Mouse (Mus musculus) liver, embryonic 14.5 days (tissue): ENCODE data around the gene Clasp1. TPM values are rescaled to one million over a fixed set of nuclear protein-coding genes. Genes with fewer than 3 reads are reported as not detected.

Experiments
- ATAC-seq: fragments of 200-750 bp; cut with Nextera tagmentation; 2 replicates; pipeline ENCODE4 v1.8.0; 2017; ENCODE audit warnings: moderate number of reproducible peaks, mild to moderate bottlenecking, moderate library complexity; ENCODE audit not compliant: insufficient read depth
- DNase-seq, 3 experiments: peaks; one replicate each; pipeline ENCODE4 v3.0.0-alpha.2; 2012 to 2013; ENCODE audit warnings: low read depth in 3 of 3, low spot score in 3 of 3
- H3K27ac ChIP-seq: fragments of 300-500 bp; sonication (generic); 2 replicates; pipeline ENCODE4 v1.5.1; 2014; ENCODE audit warnings: moderate library complexity, mild to moderate bottlenecking, control low read depth, inconsistent platforms
- H3K27me3 ChIP-seq: fragments of 300-500 bp; sonication (generic); 2 replicates; pipeline ENCODE4 v1.6.1; 2014; ENCODE audit warnings: mild to moderate bottlenecking, low read length, moderate library complexity; ENCODE audit not compliant: control insufficient read depth, insufficient read depth
- H3K36me3 ChIP-seq: fragments of 300-500 bp; sonication (generic); replicated peaks from 2 replicates; pipeline ENCODE4 v1.6.1; 2014; ENCODE audit warnings: low read depth; ENCODE audit not compliant: control insufficient read depth, insufficient read depth
- H3K4me1 ChIP-seq, 2 experiments: fragments of 200-500 bp in 1 of 2; fragments of 300-500 bp in 1 of 2; sonication (generic) in 1 of 2; replicated peaks; 2 replicates each; pipeline ENCODE4 v1.6.1; 2012 to 2014; ENCODE audit warnings: antibody characterized with exemption in 1 of 2, inconsistent platforms in 1 of 2, low read length in 1 of 2; ENCODE audit not compliant: control insufficient read depth in 2 of 2, insufficient read depth in 2 of 2
- H3K4me2 ChIP-seq: fragments of 300-500 bp; sonication (generic); 2 replicates; pipeline ENCODE4 v1.6.1; 2014; ENCODE audit warnings: low read depth, mild to moderate bottlenecking, control low read depth, moderate library complexity
- H3K4me3 ChIP-seq, 2 experiments: fragments of 200-500 bp in 1 of 2; fragments of 300-500 bp in 1 of 2; sonication (generic) in 1 of 2; 2 replicates each; pipeline ENCODE4 v1.5.1; 2012 to 2014; ENCODE audit warnings: low read depth in 2 of 2, low read length in 2 of 2, mild to moderate bottlenecking in 2 of 2, control low read depth in 1 of 2, inconsistent platforms in 1 of 2, moderate library complexity in 1 of 2; ENCODE audit not compliant: insufficient read depth in 1 of 2
- H3K9ac ChIP-seq: fragments of 300-500 bp; sonication (generic); replicated peaks from 2 replicates; pipeline ENCODE4 v1.6.1; 2014; ENCODE audit warnings: mild to moderate bottlenecking, control low read depth, moderate library complexity
- H3K9me3 ChIP-seq: fragments of 300-500 bp; sonication (generic); 2 replicates; pipeline ENCODE4 v1.6.1; 2016; ENCODE audit warnings: low read length, mixed read lengths; ENCODE audit not compliant: control insufficient read depth
- CTCF ChIP-seq: IDR thresholded peaks from 2 replicates; pipeline ENCODE4 v1.5.1; 2016; ENCODE audit warnings: antibody characterized with exemption, low read depth, control low read depth
- EP300 ChIP-seq: IDR thresholded peaks from 2 replicates; pipeline ENCODE4 v1.6.1; 2016; ENCODE audit warnings: antibody characterized with exemption, low read depth
- WGBS: fragments of 180-500 bp; shearing (Covaris S2); extraction: QIAGEN DNeasy Blood & Tissue Kit; methylation state at CpG from one replicate; pipeline ENCODE4 v1.1.7; 2014; ENCODE audit not compliant: insufficient replicate concordance; 5-methylcytosine and 5-hydroxymethylcytosine counted together
- polyA plus RNA-seq, 2 experiments: library from polyadenylated mRNA; depleted of rRNA in 1 of 2; stranded (reverse) in 1 of 2; unstranded in 1 of 2; fragments of >200 nt; fragmentation: Nextera tagmentation in 1 of 2; extraction: Ambion mirVana in 1 of 2; gene quantifications; 2 replicates each; pipeline versions ENCODE4 v1.2.1 to v1.2.3; 2012 to 2014

Clasp1 gene
- polyA plus RNA-seq, 2 experiments: 6.5 to 8.8 TPM

DNA sequence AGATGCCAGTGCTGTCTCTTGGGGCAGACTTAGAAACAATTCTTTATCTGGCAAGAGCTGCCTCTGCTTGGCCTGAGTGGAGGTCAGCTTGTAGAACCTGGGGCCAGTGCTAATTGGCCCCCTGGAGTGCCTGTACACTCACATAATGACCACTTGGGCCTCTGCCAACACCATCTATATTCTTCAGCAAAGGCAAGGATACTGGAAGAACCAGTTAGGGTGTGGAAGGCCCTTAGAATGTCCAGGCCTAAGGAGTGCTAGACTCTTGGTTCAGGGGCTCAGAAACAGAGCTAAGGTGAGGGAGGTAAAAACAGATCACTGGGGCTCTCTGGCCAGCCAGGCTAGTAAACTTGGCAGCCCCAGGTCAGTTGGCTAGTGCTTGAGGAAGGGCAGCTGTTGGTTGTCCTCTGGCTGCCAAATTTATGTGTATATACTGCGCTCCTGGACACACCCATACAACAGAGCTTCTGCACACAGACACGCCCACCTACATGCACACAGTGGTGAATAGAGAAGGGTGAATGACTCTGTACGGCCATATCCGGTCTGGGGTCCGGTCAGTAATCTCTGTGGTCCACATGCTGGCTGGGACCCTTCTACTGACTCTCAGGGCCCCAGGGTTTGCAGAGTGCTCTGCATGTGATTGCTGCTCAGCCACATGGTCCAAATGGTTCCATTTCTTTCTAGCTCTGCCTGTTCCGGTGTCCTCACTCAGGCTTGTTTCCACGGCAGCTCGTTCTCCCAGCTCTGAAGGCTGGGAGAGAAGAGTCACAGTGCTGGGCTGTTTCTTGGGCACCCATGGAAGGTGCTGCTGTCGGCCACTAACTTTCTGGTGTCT lies 261.3 kb downstream of the Clasp1 start:
- H3K4me3 ChIP-seq: no peak overlapping the region
- ATAC-seq (no peak), DNase-seq (no peak)
- TF ChIP-seq CTCF (no peak), EP300 (no peak)
- no peaks in the 10 kb centered on the region for H3K27me3 ChIP-seq
- no peak overlapping the region for H3K27ac ChIP-seq
- no peaks in the 10 kb centered on the region for H3K36me3 ChIP-seq
- no peak overlapping the region for H3K9ac ChIP-seq
- H3K9me3 ChIP-seq: no peaks in the 10 kb centered on the region
- H3K4me1 ChIP-seq: peaks cover 0 to 5% of the 10 kb centered on the region in 2 experiments; a peak in 1 of 4 replicates
- no peak overlapping the region for H3K4me2 ChIP-seq
- WGBS: 57% methylated on average over 9 of the region's 9 CpGs

DNA sequence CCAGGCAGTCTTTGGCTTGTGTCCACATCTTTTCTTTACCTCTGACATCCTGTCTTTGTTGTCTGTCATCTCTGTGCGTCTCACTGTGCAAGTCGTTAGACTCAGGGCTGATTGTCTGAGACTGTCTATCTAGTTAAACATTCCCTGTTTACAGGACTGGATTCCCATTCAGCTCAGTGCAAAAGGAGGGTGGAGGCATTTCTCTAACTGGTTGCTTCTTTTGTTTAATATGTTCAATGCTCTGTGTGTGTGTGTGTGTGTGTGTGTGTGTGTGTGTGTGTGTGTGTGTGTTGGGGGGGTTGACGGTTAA lies 261.9 kb downstream of the Clasp1 start:
- Histone ChIP-seq H3K4me3 (no peak overlapping the region), H3K36me3 (no peaks in the 10 kb centered on the region), H3K9ac (no peak overlapping the region), H3K27ac (no peak overlapping the region), H3K4me1 (peaks cover 0 to 4% of the 10 kb centered on the region in 2 experiments; a peak in 1 of 4 replicates), H3K9me3 (no peaks in the 10 kb centered on the region), H3K27me3 (no peaks in the 10 kb centered on the region), H3K4me2 (no peak overlapping the region)
- no peak for DNase-seq
- 42% methylated on average over 3 of the region's 3 CpGs for WGBS
- no peak for TF ChIP-seq CTCF
- TF ChIP-seq EP300: no peak
- no peak for ATAC-seq

DNA sequence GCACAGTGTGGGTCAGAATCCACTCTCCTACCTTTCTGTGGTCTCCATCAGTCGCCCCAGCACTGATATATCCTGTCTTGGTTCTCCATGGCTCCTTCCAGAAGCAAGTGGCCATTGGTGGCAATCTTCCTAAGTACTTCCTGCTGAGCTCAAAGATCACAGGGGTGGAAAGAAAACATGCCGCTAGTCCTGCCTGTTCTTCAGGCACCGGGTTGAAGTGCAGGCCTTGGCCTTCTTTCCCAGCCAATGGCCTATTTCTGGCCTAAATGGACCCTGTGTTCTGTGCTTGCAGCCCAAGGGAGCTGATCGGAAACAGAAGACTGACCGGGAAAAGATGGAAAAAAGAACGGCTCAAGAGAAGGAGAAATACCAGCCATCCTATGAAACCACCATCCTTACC lies 269.9 kb downstream of the Clasp1 start:
- no peak for ATAC-seq
- Histone ChIP-seq H3K4me1 (0 out of 4 replicates have a peak, but pooled peaks cover 0 to 4% of the 10 kb centered on the region in 2 experiments), H3K27me3 (no peaks in the 10 kb centered on the region), H3K9ac (no peak overlapping the region), H3K4me2 (no peak overlapping the region), H3K27ac (no peak overlapping the region), H3K4me3 (no peak overlapping the region), H3K36me3 (no peaks in the 10 kb centered on the region), H3K9me3 (no peaks in the 10 kb centered on the region)
- TF ChIP-seq CTCF (no peak), EP300 (no peak)
- WGBS: 69% methylated on average over 6 of the region's 6 CpGs
- DNase-seq: no peak

DNA sequence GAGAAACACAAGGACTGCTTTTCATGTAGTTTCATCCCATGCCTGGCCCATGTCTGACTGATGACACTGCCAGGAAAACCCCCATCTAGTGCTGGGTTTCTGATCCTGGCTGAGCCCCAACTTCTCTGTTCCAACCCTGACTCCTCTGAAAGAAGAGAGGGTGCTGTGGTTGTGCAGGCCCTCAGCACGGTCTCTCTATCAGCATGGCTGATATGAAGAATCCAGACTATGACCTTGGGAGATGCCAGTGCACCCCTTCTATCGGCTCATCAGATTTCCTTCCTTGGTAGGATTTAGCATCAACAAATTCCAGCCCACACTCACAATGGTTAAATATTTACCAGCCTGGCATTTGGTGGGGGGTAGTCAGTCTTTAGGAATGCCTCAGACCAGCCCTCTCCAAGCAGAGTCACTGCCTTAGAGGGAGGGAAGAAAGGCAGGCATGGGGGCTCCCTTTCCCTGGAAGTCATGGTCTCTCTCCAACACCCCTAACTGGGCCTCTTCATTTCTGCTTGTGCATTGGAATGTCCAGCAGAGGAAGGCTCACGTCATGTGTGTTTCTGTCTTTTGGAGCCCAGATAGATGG lies 272.1 kb downstream of the Clasp1 start:
- no peak overlapping the region for H3K4me3 ChIP-seq
- H3K9ac ChIP-seq: no peak overlapping the region
- ATAC-seq: no peak
- TF ChIP-seq EP300 (no peak), CTCF (no peak)
- H3K9me3 ChIP-seq: no peaks in the 10 kb centered on the region
- H3K4me2 ChIP-seq: no peak overlapping the region
- H3K4me1 ChIP-seq: 0 out of 4 replicates have a peak, but pooled peaks cover 0 to 4% of the 10 kb centered on the region in 2 experiments
- H3K27ac ChIP-seq: no peak overlapping the region
- no peak for DNase-seq
- no peaks in the 10 kb centered on the region for H3K27me3 ChIP-seq
- H3K36me3 ChIP-seq: no peaks in the 10 kb centered on the region
- 36% methylated on average over 3 of the region's 3 CpGs for WGBS

Other genes with a start within 250 kb of the Clasp1 start
- gene Gm29106, start 212.5 kb upstream of the Clasp1 start, polyA plus RNA-seq (2012; rRNA removed): not detected in 2 replicates
- gene Gm29106, start 212.5 kb upstream of the Clasp1 start, polyA plus RNA-seq (2014; fragmentation: Nextera tagmentation; extraction: Ambion mirVana): 0.09 TPM in 1 of 2 replicates, not detected in the other
- 14.9 and 35.0 TPM in 2 replicates for gene Tsn, start 77.3 kb upstream of the Clasp1 start, polyA plus RNA-seq (2012; rRNA removed)
- gene Tsn, start 77.3 kb upstream of the Clasp1 start, polyA plus RNA-seq (2014; fragmentation: Nextera tagmentation; extraction: Ambion mirVana): 144 and 152 TPM in 2 replicates
- gene Nifk, start 67.2 kb upstream of the Clasp1 start, polyA plus RNA-seq (2012; rRNA removed): 13.5 and 24.7 TPM in 2 replicates
- 50.8 and 52.1 TPM in 2 replicates for gene Nifk, start 67.2 kb upstream of the Clasp1 start, polyA plus RNA-seq (2014; fragmentation: Nextera tagmentation; extraction: Ambion mirVana)
- gene Tfcp2l1, start 238.9 kb downstream of the Clasp1 start, polyA plus RNA-seq (2012; rRNA removed): 0.70 and 0.94 TPM in 2 replicates
- gene Tfcp2l1, start 238.9 kb downstream of the Clasp1 start, polyA plus RNA-seq (2014; fragmentation: Nextera tagmentation; extraction: Ambion mirVana): 1.1 and 1.2 TPM in 2 replicates